Mouse (Mus musculus) kidney, adult 2 months (tissue): Measurements from ENCODE around the gene Plcb2. TPM values are rescaled to one million over a fixed set of nuclear protein-coding genes. Genes with fewer than 3 reads are reported as not detected.
A peak's percentile ranks its signal among the peaks of the same experiment; 100 is the strongest.

ENCODE experiments used
- DNase-seq: peaks from one replicate; pipeline ENCODE4 v3.0.0; 2021
- H3K27ac ChIP-seq: fragments of 200-500 bp; 2 replicates; pipeline ENCODE4 v1.5.1; 2012; ENCODE audit warnings: low read depth, low read length, control low read depth, inconsistent platforms; ENCODE audit not compliant: insufficient read depth
- H3K27me3 ChIP-seq: fragments of 200-500 bp; replicated peaks from 2 replicates; pipeline ENCODE4 v1.6.1; 2012; ENCODE audit warnings: mild to moderate bottlenecking, moderate library complexity, low read length, inconsistent platforms; ENCODE audit not compliant: control insufficient read depth, insufficient read depth
- H3K36me3 ChIP-seq: fragments of 200-500 bp; 2 replicates; pipeline ENCODE4 v1.6.1; 2012; ENCODE audit warnings: mild to moderate bottlenecking, moderate library complexity, low read length, inconsistent platforms; ENCODE audit not compliant: control insufficient read depth, insufficient read depth
- H3K4me1 ChIP-seq: fragments of 200-500 bp; 2 replicates; pipeline ENCODE4 v1.6.1; 2011; ENCODE audit warnings: low read length; ENCODE audit not compliant: control insufficient read depth, insufficient read depth
- H3K4me3 ChIP-seq: fragments of 200-500 bp; 2 replicates; pipeline ENCODE4 v1.5.1; 2011; ENCODE audit warnings: mild to moderate bottlenecking, low read depth, low read length, control low read depth; ENCODE audit not compliant: insufficient read depth
- CTCF ChIP-seq: fragments of 200-500 bp; conservative IDR thresholded peaks from 2 replicates; pipeline ENCODE4 v1.5.1; 2011; ENCODE audit warnings: low read depth, mild to moderate bottlenecking, control low read depth, low read length, moderate library complexity, mixed read lengths; ENCODE audit not compliant: insufficient read depth, insufficient read length
- POLR2A ChIP-seq: fragments of 200-500 bp; IDR thresholded peaks from one replicate; pipeline ENCODE4 v1.6.1; 2011; ENCODE audit warnings: low read depth, low read length, control low read depth
- WGBS: fragments of 180-500 bp; shearing (Covaris S2); methylation state at CpG from one replicate; pipeline ENCODE4 v1.1.7; 2018; 5-methylcytosine and 5-hydroxymethylcytosine counted together
- polyA plus RNA-seq: library from polyadenylated mRNA; depleted of rRNA; stranded (reverse); fragments of >200 nt; gene quantifications from 2 replicates; pipeline ENCODE4 v1.2.3, GENCODE M21; 2012

Gene Plcb2
- polyA plus RNA-seq, 1 experiment = 3.7 TPM

DNA sequence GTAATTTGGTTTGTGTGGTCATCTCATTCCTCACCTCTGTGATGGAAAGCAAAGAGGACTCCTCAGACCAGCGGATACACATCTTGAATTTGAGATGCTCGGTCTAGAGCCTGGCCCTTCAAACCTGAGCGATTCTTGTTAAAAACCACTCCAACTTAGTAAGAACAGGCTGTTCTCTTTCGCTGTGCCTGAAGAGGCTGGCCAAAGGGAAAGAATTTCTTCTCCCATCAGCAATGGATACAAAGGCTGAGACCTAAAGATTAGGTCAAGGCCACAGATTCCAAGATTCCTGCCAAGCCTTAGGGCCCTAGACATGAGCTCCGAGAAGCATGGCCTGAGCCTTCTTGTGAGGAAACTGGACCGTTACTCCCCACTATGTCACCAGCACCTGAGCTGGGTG, 47.3 kb downstream of the Plcb2 start:
- Histone ChIP-seq H3K36me3 (no peaks in the 10 kb centered on the region), H3K27ac (no peak overlapping the region), H3K4me1 (peaks cover 6% of the 10 kb centered on the region), H3K27me3 (peaks cover 6% of the 10 kb centered on the region), H3K4me3 (no peak overlapping the region)
- no peak for TF ChIP-seq CTCF
- TF ChIP-seq POLR2A = no peak
- 84% methylated on average over 6 of the region's 6 CpGs for WGBS
- no peak for DNase-seq

DNA sequence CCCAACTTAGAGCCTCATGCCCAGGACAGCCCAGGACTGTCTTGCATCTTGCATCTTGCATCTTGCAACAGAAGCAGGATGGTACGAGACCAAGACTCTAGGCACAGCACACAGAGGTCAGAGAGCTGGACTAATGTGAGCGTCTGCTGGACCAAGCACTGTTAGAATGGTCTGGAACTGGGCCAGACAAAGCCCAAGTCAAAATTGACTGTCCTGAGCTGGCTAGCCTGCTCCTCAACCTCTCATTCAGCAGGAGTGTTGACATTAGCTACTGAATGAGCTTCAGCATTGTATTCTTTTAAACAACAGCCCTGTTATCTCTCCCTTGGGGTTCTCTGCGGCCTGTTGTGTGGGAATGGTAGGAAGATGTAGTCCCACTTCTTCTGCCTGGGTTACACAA, 48.7 kb downstream of the Plcb2 start:
- no peak for TF ChIP-seq CTCF
- TF ChIP-seq POLR2A = no peak
- WGBS = 78% methylated on average over 3 of the region's 3 CpGs
- H3K27ac ChIP-seq = no peak overlapping the region
- no peak for DNase-seq
- H3K36me3 ChIP-seq = no peaks in the 10 kb centered on the region
- H3K4me1 ChIP-seq = peaks cover 6% of the 10 kb centered on the region
- peaks cover 6% of the 10 kb centered on the region for H3K27me3 ChIP-seq
- no peak overlapping the region for H3K4me3 ChIP-seq

- Histone ChIP-seq H3K27me3 (peaks cover 6% of the 10 kb centered on the region), H3K4me3 (peak overlapping the region; percentile 53)
Observed at GRCm38 (mm10) chr2:118677817-118678216, 50.4 kb downstream of the Plcb2 start.

DNA sequence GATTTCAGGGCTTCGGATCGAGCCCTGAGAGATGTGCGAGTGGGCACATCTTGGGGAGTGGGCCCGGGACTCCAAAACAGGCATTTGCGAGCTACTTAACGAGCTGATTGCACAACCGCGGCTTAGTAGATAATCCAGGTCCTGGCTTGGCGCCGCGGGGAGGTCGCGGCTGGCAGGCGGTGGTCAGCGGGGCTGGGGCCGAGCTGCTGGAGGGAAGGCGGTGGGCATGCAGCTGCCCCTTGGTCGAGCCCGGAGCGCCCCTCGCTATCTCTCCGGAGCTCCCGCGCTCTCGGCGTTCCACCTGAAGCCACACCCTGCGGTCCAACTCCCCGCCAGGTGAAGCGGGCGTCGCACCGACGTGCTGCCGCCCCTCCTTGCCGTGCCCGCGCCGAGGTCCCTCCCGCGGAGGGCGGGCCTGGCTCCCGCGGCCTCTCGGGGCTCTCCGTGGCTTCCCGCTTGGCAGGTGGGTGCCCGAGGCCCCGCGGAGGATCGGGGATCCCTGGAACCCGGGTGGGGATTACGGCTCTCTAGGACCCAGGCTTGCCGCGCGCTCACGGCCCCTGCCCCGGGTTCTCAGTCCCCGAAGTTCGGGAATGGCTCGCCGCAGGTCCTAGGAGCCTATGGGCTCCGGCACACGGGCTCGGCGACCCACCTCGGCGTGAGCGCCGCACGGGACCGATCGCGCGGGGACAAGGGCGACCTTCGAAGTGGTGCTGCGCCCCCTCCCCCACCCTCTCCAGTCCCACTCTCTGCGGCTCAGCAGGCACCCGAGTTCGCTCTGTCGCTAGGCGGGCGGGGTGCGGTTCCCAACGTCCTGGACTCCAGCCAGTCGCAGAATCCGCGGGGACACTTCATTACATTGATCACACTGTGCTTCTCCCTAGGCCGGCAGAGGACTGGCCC, 51.1 kb downstream of the Plcb2 start:
- H3K27me3 ChIP-seq = peaks cover 6% of the 10 kb centered on the region
- 3% methylated on average over 88 of the region's 89 CpGs for WGBS
- TF ChIP-seq CTCF = no peak
- TF ChIP-seq POLR2A = no peak

More at GRCm38 (mm10) chr2:118677817-118678216, 50.4 kb downstream of the Plcb2 start:
- TF ChIP-seq POLR2A (no peak), CTCF (no peak)
- peak overlapping the region; percentile 56 for H3K27ac ChIP-seq
- peak; percentile 51 for DNase-seq
- 27% methylated on average over 4 of the region's 4 CpGs for WGBS
- H3K4me1 ChIP-seq = peaks cover 2% of the 10 kb centered on the region
- no peaks in the 10 kb centered on the region for H3K36me3 ChIP-seq

DNA sequence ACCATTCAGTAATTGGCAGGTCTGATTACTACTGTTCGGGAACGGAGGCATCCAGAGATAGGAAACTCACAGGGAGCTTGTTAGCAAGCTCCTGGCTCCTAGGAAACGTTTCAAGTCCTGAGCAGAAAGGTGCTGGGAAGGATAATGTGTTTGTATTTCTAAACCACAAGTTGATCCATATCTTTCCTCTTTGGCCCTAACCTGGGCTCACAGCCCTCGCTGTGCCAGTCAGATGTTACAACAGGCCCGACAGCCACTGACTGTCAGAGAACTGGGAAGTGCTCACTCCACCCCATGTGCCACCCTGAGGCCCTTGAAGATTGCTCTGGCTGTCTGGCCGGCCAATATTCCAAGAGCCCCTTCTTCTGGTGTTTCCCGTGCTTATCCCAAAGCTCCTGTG, 53.7 kb downstream of the Plcb2 start:
- Histone ChIP-seq H3K27me3 (peaks cover 6% of the 10 kb centered on the region), H3K27ac (no peak overlapping the region)
- 45% methylated on average over 7 of the region's 7 CpGs for WGBS

More for the DNA sequence above, 51.1 kb downstream of the Plcb2 start:
- DNase-seq = peak; percentile 38
- Histone ChIP-seq H3K27ac (peak overlapping the region; percentile 75), H3K36me3 (no peaks in the 10 kb centered on the region), H3K4me3 (peak overlapping the region; percentile 53), H3K4me1 (no peaks in the 10 kb centered on the region; the same call in 1 of the 2 replicates)

DNA sequence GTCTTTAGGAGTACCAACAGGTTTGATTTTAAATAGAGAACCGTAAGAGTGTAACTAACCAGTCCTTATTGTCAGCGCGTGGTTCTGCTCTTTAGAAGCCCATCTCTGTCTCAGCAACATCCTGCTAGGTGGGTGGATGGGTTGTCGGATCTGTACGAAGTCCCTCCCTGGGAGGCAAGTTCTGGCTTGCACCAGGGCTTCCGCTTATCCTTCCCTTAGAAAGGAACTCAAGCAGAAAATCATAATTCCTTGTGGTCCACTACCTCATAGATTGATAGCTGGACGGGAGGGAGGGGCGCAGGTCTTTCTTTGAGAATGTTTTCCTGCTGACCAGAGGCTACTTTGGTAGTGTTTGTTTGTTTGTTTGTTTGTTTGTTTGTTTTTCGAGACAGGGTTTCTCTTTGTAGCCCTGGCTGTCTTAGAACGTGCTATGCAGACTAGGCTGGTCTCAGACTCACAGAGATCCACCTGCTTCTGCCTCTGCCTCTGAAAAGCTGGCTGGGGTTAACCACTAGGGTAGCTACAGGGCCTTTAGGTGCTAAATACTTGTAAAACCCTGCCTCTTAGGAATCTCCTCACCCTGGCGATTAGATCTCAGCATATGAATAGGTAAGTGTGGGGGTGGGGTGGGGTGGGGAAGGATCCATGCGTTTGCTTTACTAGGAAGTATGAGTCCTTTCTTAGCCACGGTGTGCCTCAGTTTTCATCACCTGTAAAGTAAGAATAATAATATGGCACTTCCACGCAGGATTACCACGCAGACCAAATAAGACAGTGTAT, 54.4 kb downstream of the Plcb2 start:
- H3K27me3 ChIP-seq = peaks cover 6% of the 10 kb centered on the region
- 43% methylated on average over 15 of the region's 15 CpGs for WGBS
- peaks cover 22% of the 10 kb centered on the region for H3K4me1 ChIP-seq
- H3K27ac ChIP-seq = 0 out of 2 replicates have a peak overlapping the region, but pooled peaks have one; percentile 7
- DNase-seq = no peak
- no peak overlapping the region for H3K4me3 ChIP-seq
- no peaks in the 10 kb centered on the region for H3K36me3 ChIP-seq
- TF ChIP-seq POLR2A = no peak
- TF ChIP-seq CTCF = no peak

More for the DNA sequence above, 53.7 kb downstream of the Plcb2 start:
- Histone ChIP-seq H3K4me1 (peaks cover 20% of the 10 kb centered on the region), H3K36me3 (no peaks in the 10 kb centered on the region), H3K4me3 (no peak overlapping the region)
- no peak for TF ChIP-seq CTCF
- TF ChIP-seq POLR2A = no peak
- no peak for DNase-seq
